Mouse (Mus musculus) gastrocnemius, postnatal 36 days (tissue): ENCODE results near the gene Pole3. TPM values are rescaled to one million over a fixed set of nuclear protein-coding genes. Genes with fewer than 3 reads are reported as not detected.

Experiments used
- DNase-seq, 2 experiments: peaks; one replicate each; pipeline ENCODE4 v3.0.0; 2022
- intact Hi-C: fragments of 180-260 bp; cut with DNase I; formaldehyde crosslinking; loops from one replicate; pipeline ENCODE4 v1.15.1; 2025
- long read RNA-seq, 2 experiments: library from polyadenylated mRNA; stranded (forward); transcript quantifications; one replicate each; pipeline ENCODE4 v2.0.0; 2021
- total RNA-seq, 2 experiments: library from RNA; stranded (reverse); gene quantifications; 2 replicates each; pipeline ENCODE4 v1.2.3; 2021

The Pole3 gene
- total RNA-seq: 10 to 100 TPM; 14.8 to 15.0 TPM
- long read RNA-seq, experiment 1, transcript Pole3-201 (4 exons, 1,805 nt): major isoform, 7 of 9 reads
- long read RNA-seq, experiment 1, partial matches to known transcripts: 0 of 9 reads
- long read RNA-seq, experiment 1, other reads (novel, unspliced or antisense): 2 of 9 reads
- long read RNA-seq, experiment 2, partial matches to known transcripts: 0 of 8 reads
- long read RNA-seq, experiment 2, other reads (novel, unspliced or antisense): 4 of 8 reads

DNA sequence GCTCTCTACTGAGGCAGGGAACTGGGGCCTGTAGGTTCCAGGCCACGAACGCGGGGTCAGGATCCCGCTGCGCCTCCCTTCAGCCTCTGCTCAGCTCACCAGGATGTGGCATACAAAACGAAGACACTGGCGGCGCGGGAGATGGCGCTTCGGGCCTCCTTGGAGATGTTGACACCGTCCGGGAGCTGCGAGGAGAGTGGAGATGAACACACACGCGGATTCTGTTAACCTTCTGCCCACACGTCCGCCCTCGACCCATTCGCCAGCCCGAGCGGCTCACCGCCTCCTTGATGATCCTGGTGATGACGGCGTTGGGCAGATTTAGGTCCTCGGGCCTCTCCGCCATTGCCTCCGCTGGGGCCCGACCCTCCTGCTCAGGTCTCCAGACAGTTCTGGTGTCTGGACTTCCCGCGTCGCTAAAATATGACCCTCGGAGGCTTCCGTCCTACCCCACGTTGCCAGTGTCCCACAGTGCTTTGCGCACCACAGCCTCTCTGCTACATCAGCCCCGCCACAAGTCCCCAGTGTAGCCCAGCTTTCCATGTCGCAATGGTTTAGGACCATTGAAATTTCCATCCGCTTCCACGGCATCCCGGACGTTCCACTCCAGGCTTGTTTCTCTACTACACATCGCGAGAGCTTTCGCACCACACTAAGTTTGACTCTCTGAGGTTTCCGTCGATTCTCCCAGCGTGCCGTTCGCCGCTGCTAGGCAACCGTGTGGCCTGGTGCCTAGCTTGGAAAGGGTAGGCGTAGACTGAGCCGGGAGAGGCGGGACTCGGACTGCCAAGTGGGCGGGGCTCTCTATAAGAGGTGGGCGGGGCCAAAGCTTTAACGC, at the start of gene Pole3, which contains the start of gene 4933430I17Rik:
Gene Pole3 (minus strand): TSS at position 418 of the 838 bp plus-strand sequence.
Gene 4933430I17Rik (plus strand): TSS at position 719 of the 838 bp plus-strand sequence.
- intact Hi-C loops: no loop called here
- peak; percentile 98 to 99 for DNase-seq

DNA sequence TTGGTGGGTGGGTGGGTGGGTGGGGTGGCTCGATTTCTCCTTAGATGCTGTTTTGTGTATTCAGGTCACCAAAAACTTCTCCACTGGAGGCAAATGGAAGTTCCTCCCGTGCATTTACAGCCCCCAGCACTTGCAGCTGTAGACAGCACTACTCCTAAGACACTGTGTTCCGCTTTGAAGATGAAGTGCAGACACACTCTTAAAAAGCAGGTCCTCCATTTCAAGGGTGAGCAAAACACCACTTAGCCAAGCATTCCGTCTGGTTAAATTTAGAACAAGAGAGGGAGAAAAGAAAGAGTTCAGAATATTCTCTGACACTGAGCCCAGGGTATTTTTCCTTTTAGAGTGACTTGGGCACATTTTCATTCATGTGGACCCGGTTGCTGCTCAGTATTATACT, 45.2 kb upstream of the Pole3 start:
- DNase-seq: no peak
- intact Hi-C loops: no loop called here

- intact Hi-C loops: no loop called here
- no peak for DNase-seq
These were observed 44.7 kb upstream of the Pole3 start for GRCm38 (mm10) chr4:62569603-62570002.

DNA sequence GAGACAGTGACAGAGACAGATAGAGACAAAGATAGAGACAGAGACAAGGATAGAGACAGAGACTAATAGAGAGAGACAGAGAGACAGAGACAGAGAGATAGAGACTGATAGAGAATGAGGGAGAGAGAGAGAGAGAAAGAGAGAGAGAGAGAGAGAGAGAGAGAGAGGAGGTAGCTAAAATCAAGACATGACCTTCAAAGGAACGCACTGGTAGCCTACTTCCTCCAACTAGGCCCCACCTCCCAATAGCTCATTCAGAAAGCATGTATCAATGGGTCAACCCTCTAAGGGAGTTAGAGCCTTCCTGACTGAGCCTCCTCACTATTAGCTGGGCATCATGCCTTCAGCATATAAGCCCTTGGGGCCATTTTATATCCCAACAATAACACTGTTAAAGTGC, 43.5 kb upstream of the Pole3 start:
- intact Hi-C loops: no loop called here

DNA sequence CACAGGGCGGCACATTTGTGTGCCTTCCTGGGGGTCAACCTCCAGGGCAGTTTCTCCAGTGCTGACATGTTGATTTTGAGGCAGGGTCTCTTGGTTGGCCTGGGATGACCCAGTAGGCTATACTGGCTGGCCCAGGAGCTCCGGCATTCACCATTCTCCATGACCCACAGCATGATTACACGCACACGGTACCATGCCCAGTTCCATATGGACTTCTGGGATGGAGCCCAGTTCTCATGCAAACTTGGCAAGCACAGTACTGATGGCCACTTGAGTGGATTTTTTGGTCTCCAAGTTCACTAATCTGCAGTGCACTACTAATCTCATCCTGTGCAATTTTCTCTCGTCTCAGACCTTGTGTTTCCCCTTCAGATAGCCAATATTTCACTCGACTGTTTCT, 42.8 kb upstream of the Pole3 start:
- DNase-seq: no peak
- intact Hi-C loops: no loop called here

More for the DNA sequence above, 43.5 kb upstream of the Pole3 start:
- no peak for DNase-seq

- intact Hi-C loops: no loop called here
- DNase-seq: no peak
These were observed 41.7 kb upstream of the Pole3 start for GRCm38 (mm10) chr4:62566530-62566929.

- no peak for DNase-seq
- intact Hi-C loops: no loop called here
These were observed 37.1 kb upstream of the Pole3 start for GRCm38 (mm10) chr4:62562006-62562405.

DNA sequence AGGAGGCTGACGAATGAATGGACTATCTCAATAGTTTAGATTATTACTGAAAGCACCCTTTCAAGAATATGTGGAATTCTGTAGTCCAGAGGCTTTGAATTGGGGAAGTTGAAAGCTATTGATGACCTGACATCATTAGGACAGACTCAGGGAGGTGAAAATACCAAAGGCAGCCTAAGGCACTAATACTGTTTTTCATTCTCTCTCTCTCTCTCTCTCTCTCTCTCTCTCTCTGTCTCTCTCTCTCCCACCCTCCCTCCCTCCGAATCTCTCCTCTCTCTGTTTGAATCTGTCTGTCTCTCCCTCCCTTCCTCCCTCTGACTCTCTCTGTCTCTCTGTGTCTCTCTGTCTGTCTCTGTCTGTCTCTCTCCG, 36.7 kb upstream of the Pole3 start:
- DNase-seq: no peak
- intact Hi-C loops: loop anchor here (1.0 to 2.0 kb wide), 2 partner anchors 135 to 203 kb away; no protein-coding TSS in a partner anchor

GRCm38 (mm10) chr4:62560963-62561629, 36.2 kb upstream of the Pole3 start:
- DNase-seq: peak in 1 of 2 experiments; percentile 61
- intact Hi-C loops: loop anchor here (1.0 to 2.0 kb wide), 2 partner anchors 135 to 204 kb away; no protein-coding TSS in a partner anchor

DNA sequence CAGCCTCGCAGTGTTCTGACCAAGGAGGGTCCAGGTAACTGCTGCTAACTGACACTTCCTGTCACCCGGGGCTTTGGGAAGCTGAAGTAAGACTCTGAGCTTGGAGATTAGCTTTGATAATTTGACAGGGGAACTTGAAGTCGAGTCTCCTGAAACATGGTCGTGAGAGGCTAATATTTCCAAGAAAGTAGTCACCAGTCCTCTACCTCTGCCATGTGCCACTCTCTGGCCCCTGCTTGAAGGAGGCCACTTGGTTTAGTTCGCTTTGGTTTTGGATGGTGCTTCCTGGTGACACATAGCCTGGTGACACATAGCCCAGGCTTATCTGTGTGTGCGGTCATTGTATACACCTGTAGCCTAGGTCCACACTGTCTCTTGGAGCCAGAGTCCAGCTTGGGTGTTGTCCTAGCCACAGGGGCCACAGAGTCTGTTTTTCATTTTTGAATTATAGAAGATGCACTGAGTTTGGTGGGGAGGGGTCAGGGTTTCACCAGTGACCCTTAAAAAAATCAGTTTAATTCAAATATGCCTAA, 35.0 kb upstream of the Pole3 start, which contains the start of gene Rgs3:
Gene Rgs3 (plus strand): TSS at position 51 of the 533 bp plus-strand sequence.
- intact Hi-C loops: loop anchor here (2.0 kb wide), 1 partner anchor 205 kb away; no protein-coding TSS in a partner anchor
- no peak for DNase-seq

- intact Hi-C loops: no loop called here
- no peak for DNase-seq
These were observed 32.6 kb upstream of the Pole3 start for GRCm38 (mm10) chr4:62557436-62557835.

DNA sequence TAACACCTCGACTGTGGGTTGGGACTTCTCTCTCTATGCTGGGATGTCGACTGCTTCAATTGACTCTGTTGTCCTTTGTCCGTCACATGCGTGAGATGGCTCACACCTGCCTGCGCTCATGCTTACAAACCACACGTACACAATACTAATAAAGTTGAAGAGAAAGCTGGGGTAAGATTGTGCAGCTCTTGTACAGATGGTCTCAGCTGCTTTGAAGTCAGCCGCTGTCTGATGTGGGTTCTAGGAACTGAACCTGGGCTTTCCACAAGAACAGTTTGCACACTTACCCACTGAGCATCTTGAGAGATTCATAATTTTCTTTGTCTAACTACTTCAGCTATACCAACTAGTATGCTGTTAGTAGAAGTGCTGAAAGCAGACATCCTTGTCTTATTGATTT, 27.1 kb upstream of the Pole3 start:
- DNase-seq: no peak
- intact Hi-C loops: no loop called here

DNA sequence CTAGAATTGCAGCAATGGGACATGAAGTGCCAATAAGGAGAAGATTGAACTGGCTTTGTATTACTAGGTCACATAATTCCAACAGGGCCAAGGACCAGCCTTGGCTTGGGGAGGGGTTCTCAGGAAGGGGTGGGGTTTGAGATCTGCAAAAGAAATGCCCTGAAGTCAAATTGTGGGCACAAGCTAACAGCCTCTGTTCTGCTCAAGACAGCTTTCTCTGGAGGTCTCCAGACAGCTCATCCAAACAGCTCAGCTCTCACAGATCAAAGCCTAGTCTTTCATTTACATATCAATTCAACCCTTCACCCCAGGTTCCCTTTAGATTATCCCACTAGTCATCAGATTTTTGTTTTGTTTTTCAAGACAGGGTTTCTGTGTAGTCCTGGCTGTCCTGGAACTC, 19.9 kb upstream of the Pole3 start:
- no peak for DNase-seq
- intact Hi-C loops: no loop called here

- intact Hi-C loops: no loop called here
- no peak for DNase-seq
These were observed 18.9 kb upstream of the Pole3 start for GRCm38 (mm10) chr4:62543782-62544181.

- no peak for DNase-seq
- intact Hi-C loops: no loop called here
These were observed 16.9 kb upstream of the Pole3 start for GRCm38 (mm10) chr4:62541802-62542201.

GRCm38 (mm10) chr4:62533729-62534128, 8.9 kb upstream of the Pole3 start:
- intact Hi-C loops: no loop called here
- no peak for DNase-seq

GRCm38 (mm10) chr4:62527655-62528054, 2.8 kb upstream of the Pole3 start:
- no peak for DNase-seq
- intact Hi-C loops: no loop called here

DNA sequence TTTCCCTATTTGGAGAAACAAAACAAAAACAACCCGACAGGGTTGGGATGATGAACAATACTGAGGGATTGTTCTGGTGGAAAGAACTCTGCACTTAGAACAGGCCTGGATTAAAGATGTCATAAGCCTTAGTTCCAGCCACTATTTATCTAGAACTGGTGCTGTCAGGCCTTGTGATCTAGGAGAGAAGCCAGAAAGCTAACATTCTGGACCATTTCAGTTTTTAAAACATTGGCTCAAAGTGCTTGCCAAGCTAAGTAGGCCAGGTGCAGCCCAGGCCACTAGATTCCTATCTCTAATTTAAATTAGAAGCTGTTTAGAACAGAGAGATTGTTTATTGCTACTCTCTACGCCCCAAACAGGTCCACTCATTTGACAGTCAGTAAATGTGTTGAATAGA, 1.4 kb upstream of the Pole3 start:
- no peak for DNase-seq
- intact Hi-C loops: no loop called here

GRCm38 (mm10) chr4:62525489-62525811, 582 bp upstream of the Pole3 start:
- no peak for DNase-seq
- intact Hi-C loops: no loop called here

DNA sequence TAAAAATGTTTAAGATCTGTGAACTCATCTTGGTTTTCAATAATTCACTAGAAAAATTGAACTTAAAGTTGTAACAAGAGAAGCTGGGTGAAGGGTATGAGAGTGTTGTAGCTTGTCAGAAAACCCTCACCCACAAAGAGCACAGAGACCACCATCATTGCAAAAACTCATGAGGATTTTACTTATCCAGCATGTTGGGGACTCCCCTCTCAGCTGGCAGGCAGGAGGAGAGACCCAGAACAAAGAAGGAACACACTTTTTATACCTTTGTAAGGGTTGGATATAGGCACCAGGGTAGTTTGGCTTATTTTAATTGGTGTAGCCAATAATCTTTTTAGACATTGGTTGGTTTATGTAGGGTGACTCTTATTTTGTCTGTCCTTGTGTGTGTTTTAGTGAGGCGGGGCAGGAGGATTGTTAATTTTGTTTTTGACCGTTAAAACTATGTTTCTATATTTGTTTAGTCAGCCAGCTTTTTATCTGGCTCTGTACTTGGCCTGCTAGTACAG, 3.9 kb downstream of the Pole3 start:
- DNase-seq: no peak
- intact Hi-C loops: no loop called here

DNA sequence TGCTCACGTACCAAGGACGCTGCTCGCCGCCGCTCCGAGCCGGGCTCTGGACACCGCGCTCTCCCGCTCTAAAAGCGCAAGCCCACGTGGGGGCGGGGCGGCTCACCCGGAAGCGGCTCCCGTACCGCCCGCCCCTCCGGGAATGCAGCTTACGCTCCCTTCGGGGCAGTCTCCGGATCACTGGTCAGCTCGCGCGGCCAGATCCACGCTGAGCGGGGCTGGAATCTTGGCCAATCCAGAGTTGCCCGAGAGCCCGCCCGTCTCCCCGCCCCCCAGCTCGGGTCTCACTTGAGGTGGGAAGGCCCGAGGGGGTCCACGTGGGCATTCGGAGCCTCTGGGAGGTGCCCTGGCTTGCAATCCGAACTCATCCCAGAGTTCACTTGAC, 5.0 kb downstream of the Pole3 start, which contains the start of gene Alad:
Gene Alad (minus strand): TSS at position 70 of the 385 bp plus-strand sequence.
- intact Hi-C loops: no loop called here
- DNase-seq: peak; percentile 80 to 84
